Mouse (Mus musculus): ENCODE results near the gene Slc4a4.

Slc4a4 gene

GRCm38 (mm10) chr5:89010116-89010515 is 123.5 kb downstream of the Slc4a4 start:
- DNase-seq (ENCODE audit: low spot score in 2 of 2), result no peak

GRCm38 (mm10) chr5:89012456-89012855 is 125.8 kb downstream of the Slc4a4 start:
- DNase-seq (ENCODE audit: low spot score in 2 of 2), result no peak

GRCm38 (mm10) chr5:89014782-89015181 is 128.2 kb downstream of the Slc4a4 start:
- DNase-seq (ENCODE audit: low spot score in 2 of 2), result no peak

- no peak for DNase-seq (ENCODE audit: low spot score in 2 of 2)
Observed at GRCm38 (mm10) chr5:89015878-89016277, 129.3 kb downstream of the Slc4a4 start.

- DNase-seq (ENCODE audit: low spot score in 2 of 2), result no peak
Observed at GRCm38 (mm10) chr5:89018537-89018936, 131.9 kb downstream of the Slc4a4 start.

- no peak for DNase-seq (ENCODE audit: low spot score in 2 of 2)
Observed at GRCm38 (mm10) chr5:89024413-89024812, 137.8 kb downstream of the Slc4a4 start.

GRCm38 (mm10) chr5:89027518-89028085 is 141.0 kb downstream of the Slc4a4 start:
- DNase-seq (ENCODE audit: low spot score in 2 of 2), result no peak

GRCm38 (mm10) chr5:89032647-89033046 is 146.0 kb downstream of the Slc4a4 start:
- DNase-seq (ENCODE audit: low spot score in 2 of 2), result no peak

- no peak for DNase-seq (ENCODE audit: low spot score in 2 of 2)
Observed at GRCm38 (mm10) chr5:89033256-89033655, 146.6 kb downstream of the Slc4a4 start.

- no peak for DNase-seq (ENCODE audit: low spot score in 2 of 2)
Observed at GRCm38 (mm10) chr5:89036147-89036546, 149.5 kb downstream of the Slc4a4 start.

GRCm38 (mm10) chr5:89040814-89041213 is 154.2 kb downstream of the Slc4a4 start:
- DNase-seq (ENCODE audit: low spot score in 2 of 2), result no peak

- no peak for DNase-seq (ENCODE audit: low spot score in 2 of 2)
Observed at GRCm38 (mm10) chr5:89043846-89044245, 157.2 kb downstream of the Slc4a4 start.

- DNase-seq (ENCODE audit: low spot score in 2 of 2), result no peak
Observed at GRCm38 (mm10) chr5:89044801-89045200, 158.2 kb downstream of the Slc4a4 start.

GRCm38 (mm10) chr5:89051577-89051976 is 165.0 kb downstream of the Slc4a4 start:
- no peak for DNase-seq (ENCODE audit: low spot score in 2 of 2)

- DNase-seq (ENCODE audit: low spot score in 2 of 2), result no peak
Observed at GRCm38 (mm10) chr5:89052230-89052629, 165.6 kb downstream of the Slc4a4 start.

- no peak for DNase-seq (ENCODE audit: low spot score in 2 of 2)
Observed at GRCm38 (mm10) chr5:89055656-89056055, 169.0 kb downstream of the Slc4a4 start.

- no peak for DNase-seq (ENCODE audit: low spot score in 2 of 2)
Observed at GRCm38 (mm10) chr5:89056370-89056769, 169.8 kb downstream of the Slc4a4 start.

GRCm38 (mm10) chr5:89061097-89061496 is 174.5 kb downstream of the Slc4a4 start:
- no peak for DNase-seq (ENCODE audit: low spot score in 2 of 2)

- DNase-seq (ENCODE audit: low spot score in 2 of 2), result no peak
Observed at GRCm38 (mm10) chr5:89062286-89062685, 175.7 kb downstream of the Slc4a4 start.

GRCm38 (mm10) chr5:89067111-89067510 is 180.5 kb downstream of the Slc4a4 start:
- DNase-seq (ENCODE audit: low spot score in 2 of 2), result no peak

GRCm38 (mm10) chr5:89068072-89068471 is 181.5 kb downstream of the Slc4a4 start:
- DNase-seq (ENCODE audit: low spot score in 2 of 2), result no peak

- no peak for DNase-seq (ENCODE audit: low spot score in 2 of 2)
Observed at GRCm38 (mm10) chr5:89070051-89070450, 183.4 kb downstream of the Slc4a4 start.

- DNase-seq (ENCODE audit: low spot score in 2 of 2), result no peak
Observed at GRCm38 (mm10) chr5:89071957-89072356, 185.3 kb downstream of the Slc4a4 start.

GRCm38 (mm10) chr5:89077711-89078110 is 191.1 kb downstream of the Slc4a4 start:
- no peak for DNase-seq (ENCODE audit: low spot score in 2 of 2)

Data from urinary bladder, postnatal 4 days (tissue).